Mouse (Mus musculus) embryonic facial prominence, embryonic 15.5 days (tissue): ENCODE measurements around the gene Wasf2. TPM values are rescaled to one million over a fixed set of nuclear protein-coding genes. Genes with fewer than 3 reads are reported as not detected.

Experiments
- ATAC-seq: fragments of 200-750 bp; cut with Nextera tagmentation; 2 replicates; pipeline ENCODE4 v1.8.0; 2017; ENCODE audit warnings: low read depth, moderate TSS enrichment; ENCODE audit not compliant: insufficient number of reproducible peaks, low FRiP score, low TSS enrichment
- H3K27ac ChIP-seq: fragments of 300-500 bp; sonication (generic); replicated peaks from 2 replicates; pipeline ENCODE4 v1.5.1; 2015; ENCODE audit warnings: mild to moderate bottlenecking, inconsistent platforms
- H3K27me3 ChIP-seq: fragments of 300-500 bp; sonication (generic); 2 replicates; pipeline ENCODE4 v1.6.1; 2015; ENCODE audit warnings: inconsistent platforms
- H3K36me3 ChIP-seq: fragments of 300-500 bp; sonication (generic); 2 replicates; pipeline ENCODE4 v1.6.1; 2015; ENCODE audit warnings: mild to moderate bottlenecking, inconsistent platforms
- H3K4me1 ChIP-seq: fragments of 300-500 bp; sonication (generic); 2 replicates; pipeline ENCODE4 v1.6.1; 2015; ENCODE audit warnings: inconsistent platforms
- H3K4me2 ChIP-seq: fragments of 300-500 bp; sonication (generic); replicated peaks from 2 replicates; pipeline ENCODE4 v1.6.1; 2015; ENCODE audit warnings: mild to moderate bottlenecking, inconsistent platforms
- H3K4me3 ChIP-seq: fragments of 300-500 bp; sonication (generic); replicated peaks from 2 replicates; pipeline ENCODE4 v1.5.1; 2015; ENCODE audit warnings: mild to moderate bottlenecking, inconsistent platforms
- H3K9ac ChIP-seq: fragments of 300-500 bp; sonication (generic); 2 replicates; pipeline ENCODE4 v1.6.1; 2015; ENCODE audit warnings: inconsistent platforms
- H3K9me3 ChIP-seq: fragments of 300-500 bp; sonication (generic); replicated peaks from 2 replicates; pipeline ENCODE4 v1.6.1; 2016; ENCODE audit warnings: inconsistent platforms
- WGBS: fragments of 180-500 bp; shearing (Covaris S2); methylation state at CpG from one replicate; pipeline ENCODE4 v1.1.7; 2015; 5-methylcytosine and 5-hydroxymethylcytosine counted together
- polyA plus RNA-seq: library from polyadenylated mRNA; unstranded; fragments of >200 nt; fragmentation: Nextera tagmentation; extraction: Ambion mirVana; gene quantifications from 2 replicates; pipeline ENCODE4 v1.2.1, GENCODE M21; 2015

The Wasf2 gene
- polyA plus RNA-seq, 1 experiment from 2014 or later, result 116 TPM

DNA sequence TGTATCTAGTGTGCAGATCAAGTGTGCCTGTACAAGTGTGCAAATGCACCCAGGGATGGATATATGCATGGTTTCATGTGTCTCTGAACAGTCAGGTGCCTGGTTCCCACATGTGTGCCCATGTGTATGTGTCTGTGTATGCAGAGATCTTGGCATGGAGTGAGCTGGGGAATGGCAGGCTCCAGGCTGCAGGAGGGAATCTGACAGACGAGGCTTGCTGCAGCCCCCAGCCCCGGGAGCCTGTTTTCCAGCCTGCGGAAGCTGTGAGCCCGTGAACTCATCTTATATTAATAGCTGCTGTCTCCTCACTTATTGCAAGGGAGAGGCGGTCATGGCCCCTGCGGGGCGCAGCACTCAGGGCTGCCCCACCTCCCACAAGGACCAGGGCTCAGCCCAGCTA, 74.1 kb downstream of the Wasf2 start:
- H3K4me2 ChIP-seq, result no peak overlapping the region
- H3K4me3 ChIP-seq, result no peak overlapping the region
- no peaks in the 10 kb centered on the region for H3K36me3 ChIP-seq
- H3K27me3 ChIP-seq, result no peaks in the 10 kb centered on the region
- peaks cover 36% of the 10 kb centered on the region for H3K4me1 ChIP-seq
- no peak for ATAC-seq
- peak overlapping the region; percentile 63; the same call in 1 of the 2 replicates for H3K27ac ChIP-seq
- H3K9me3 ChIP-seq, result no peaks in the 10 kb centered on the region
- H3K9ac ChIP-seq, result no peak overlapping the region
- WGBS, result 28% methylated on average over 7 of the region's 7 CpGs

DNA sequence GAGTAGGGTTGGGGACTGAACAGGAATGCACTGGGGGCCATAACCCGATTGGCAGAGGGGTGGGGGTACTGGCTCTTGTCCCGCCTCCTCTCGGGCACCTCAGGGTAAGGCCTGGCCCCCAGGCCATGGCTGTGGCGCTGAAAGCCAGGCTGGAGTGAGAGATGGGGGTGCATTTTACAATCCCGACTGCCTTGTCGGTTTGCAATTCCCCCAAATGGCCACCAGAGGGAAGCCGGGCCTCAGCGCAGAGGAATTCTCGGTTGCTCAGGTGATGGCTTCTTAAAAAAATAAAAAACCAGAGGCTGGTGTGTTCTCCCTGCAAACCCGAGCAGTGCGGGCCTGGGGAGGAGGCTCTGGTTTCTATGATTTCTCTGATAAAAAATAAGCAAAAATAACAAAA, 79.1 kb downstream of the Wasf2 start:
- 4% methylated on average over 11 of the region's 11 CpGs for WGBS
- H3K36me3 ChIP-seq, result no peaks in the 10 kb centered on the region
- H3K27me3 ChIP-seq, result peaks cover 34% of the 10 kb centered on the region
- no peak overlapping the region for H3K4me3 ChIP-seq
- H3K9me3 ChIP-seq, result no peaks in the 10 kb centered on the region
- peaks cover 33% of the 10 kb centered on the region for H3K4me1 ChIP-seq
- H3K4me2 ChIP-seq, result no peak overlapping the region
- no peak overlapping the region for H3K27ac ChIP-seq
- H3K9ac ChIP-seq, result no peak overlapping the region
- no peak for ATAC-seq

GRCm38 (mm10) chr4:133210023-133210787, 79.9 kb downstream of the Wasf2 start:
- Histone ChIP-seq H3K4me3 (no peak overlapping the region), H3K4me2 (no peak overlapping the region), H3K9me3 (no peaks in the 10 kb centered on the region), H3K9ac (no peak overlapping the region), H3K27me3 (peaks cover 35% of the 10 kb centered on the region), H3K4me1 (peaks cover 26% of the 10 kb centered on the region), H3K27ac (no peak overlapping the region), H3K36me3 (no peaks in the 10 kb centered on the region)
- ATAC-seq, result no peak
- 90% methylated on average over 24 of the region's 24 CpGs for WGBS

DNA sequence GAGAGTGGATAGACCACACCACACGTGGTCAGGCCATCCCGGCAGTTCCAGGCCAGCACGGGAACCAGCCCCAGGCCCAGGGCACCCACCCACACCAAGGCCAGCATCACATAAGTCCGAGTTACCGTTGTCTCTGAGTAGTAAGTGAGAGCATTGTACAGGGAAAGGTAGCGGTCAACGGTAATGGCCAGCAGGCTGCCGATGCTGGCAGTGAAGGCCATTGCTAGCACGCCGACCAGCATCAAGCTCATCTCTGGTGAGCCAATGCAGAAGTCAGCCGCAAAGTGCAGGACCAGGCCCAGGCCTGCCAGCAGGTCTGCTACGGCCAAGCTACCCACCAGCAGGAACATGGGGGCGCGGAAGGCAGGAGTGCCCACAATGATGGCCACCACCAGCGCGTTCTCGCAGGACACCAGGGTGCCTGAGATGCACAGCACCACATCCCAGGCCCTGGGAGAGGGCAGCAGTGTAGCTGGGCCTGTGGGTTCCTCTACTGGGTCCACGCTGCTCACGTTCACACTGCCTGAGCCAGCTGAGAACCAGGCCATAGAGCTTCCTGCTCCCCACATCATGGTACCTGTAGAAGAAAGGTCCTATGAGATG, 80.6 kb downstream of the Wasf2 start:
- Histone ChIP-seq H3K9ac (no peak overlapping the region), H3K27ac (no peak overlapping the region), H3K27me3 (peaks cover 35% of the 10 kb centered on the region), H3K36me3 (no peaks in the 10 kb centered on the region), H3K9me3 (no peaks in the 10 kb centered on the region), H3K4me3 (no peak overlapping the region; the same call in 1 of the 2 replicates), H3K4me2 (no peak overlapping the region), H3K4me1 (peaks cover 26% of the 10 kb centered on the region)
- 96% methylated on average over 19 of the region's 19 CpGs for WGBS
- ATAC-seq, result no peak

GRCm38 (mm10) chr4:133211751-133212561, 81.7 kb downstream of the Wasf2 start, which contains the start of the genes Cd164l2 and Gpr3:
Gene Cd164l2, plus strand, starts transcription at chr4:133212131.
Gene Gpr3, minus strand, starts transcription at chr4:133212536.
- peaks cover 26% of the 10 kb centered on the region for H3K4me1 ChIP-seq
- H3K9me3 ChIP-seq, result no peaks in the 10 kb centered on the region
- peak within 1 kb of the TSS; percentile 35 for H3K9ac ChIP-seq
- WGBS, result 2% methylated on average over 52 of the region's 52 CpGs
- peak within 1 kb of the TSS; percentile 61 for H3K4me3 ChIP-seq
- peak within 1 kb of the TSS; percentile 99 for H3K4me2 ChIP-seq
- no peak for ATAC-seq
- H3K27ac ChIP-seq, result no peak within 1 kb of the TSS
- no peaks in the 10 kb centered on the region for H3K36me3 ChIP-seq
- peaks cover 35% of the 10 kb centered on the region for H3K27me3 ChIP-seq

- Histone ChIP-seq H3K27me3 (peaks cover 35% of the 10 kb centered on the region), H3K4me2 (peak overlapping the region; percentile 99), H3K9me3 (no peaks in the 10 kb centered on the region), H3K4me1 (peaks cover 30% of the 10 kb centered on the region), H3K27ac (no peak overlapping the region), H3K4me3 (peak overlapping the region; percentile 61), H3K9ac (peak overlapping the region; percentile 35), H3K36me3 (no peaks in the 10 kb centered on the region)
- ATAC-seq, result peak; percentile 78
- 2% methylated on average over 44 of the region's 44 CpGs for WGBS
Measured at GRCm38 (mm10) chr4:133212562-133213267, 82.4 kb downstream of the Wasf2 start.

- ATAC-seq, result no peak
- H3K9ac ChIP-seq, result no peak overlapping the region
- H3K27ac ChIP-seq, result no peak overlapping the region
- peak overlapping the region; percentile 99 for H3K4me2 ChIP-seq
- H3K4me3 ChIP-seq, result peak overlapping the region; percentile 61; the same call in 1 of the 2 replicates
- peaks cover 35% of the 10 kb centered on the region for H3K27me3 ChIP-seq
- no peaks in the 10 kb centered on the region for H3K9me3 ChIP-seq
- peaks cover 32% of the 10 kb centered on the region for H3K4me1 ChIP-seq
- WGBS, result 2% methylated on average over 9 of the region's 9 CpGs
- H3K36me3 ChIP-seq, result no peaks in the 10 kb centered on the region
Measured at GRCm38 (mm10) chr4:133213268-133213590, 82.9 kb downstream of the Wasf2 start.

- 16% methylated on average over 10 of the region's 10 CpGs for WGBS
- peak overlapping the region; percentile 99 for H3K4me2 ChIP-seq
- no peak overlapping the region for H3K4me3 ChIP-seq
- no peak for ATAC-seq
- H3K27ac ChIP-seq, result no peak overlapping the region
- H3K9me3 ChIP-seq, result no peaks in the 10 kb centered on the region
- no peak overlapping the region for H3K9ac ChIP-seq
- H3K27me3 ChIP-seq, result peaks cover 35% of the 10 kb centered on the region
- H3K4me1 ChIP-seq, result peaks cover 32% of the 10 kb centered on the region
- H3K36me3 ChIP-seq, result no peaks in the 10 kb centered on the region
Measured at GRCm38 (mm10) chr4:133213661-133214060, 83.4 kb downstream of the Wasf2 start.

DNA sequence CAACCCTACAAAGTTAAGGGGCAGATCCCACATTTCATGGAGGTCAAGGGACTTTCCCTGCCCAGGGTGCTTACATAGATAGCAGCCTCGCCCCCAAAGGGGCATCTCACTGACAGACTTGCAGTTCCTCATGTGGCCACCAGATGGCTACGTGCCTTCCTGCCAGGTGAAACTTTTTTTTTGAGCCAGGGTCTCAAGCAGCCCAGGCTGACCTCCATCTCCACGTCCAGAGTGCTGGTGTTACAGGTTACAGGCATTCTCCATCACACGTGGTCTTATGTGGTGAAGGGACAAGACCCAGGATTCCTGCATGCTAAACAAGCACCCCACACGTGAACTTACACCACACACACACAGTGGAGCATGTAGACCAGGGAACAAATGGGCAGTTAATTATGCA, 87.3 kb downstream of the Wasf2 start:
- H3K27ac ChIP-seq, result no peak overlapping the region
- WGBS, result 3% methylated on average over 5 of the region's 5 CpGs
- H3K9ac ChIP-seq, result no peak overlapping the region

DNA sequence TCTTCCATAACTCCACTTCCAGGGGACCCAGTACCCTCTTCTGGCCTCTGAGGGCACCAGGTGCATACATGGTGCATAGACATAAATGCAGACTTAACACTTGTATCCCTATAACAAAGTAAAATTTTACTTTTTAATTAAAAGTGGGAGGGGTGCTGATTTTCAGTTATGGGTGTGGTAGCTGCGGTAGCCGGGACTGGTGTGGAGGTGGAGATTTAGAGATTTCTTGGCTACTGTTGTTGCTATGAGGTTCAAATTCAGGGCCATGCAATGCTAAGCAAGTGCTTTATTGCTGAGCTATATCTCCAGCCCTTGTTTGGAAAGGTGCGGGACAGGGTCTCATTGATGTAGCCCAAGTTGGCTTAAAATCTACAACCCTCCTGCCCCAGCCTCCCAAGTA, 88.4 kb downstream of the Wasf2 start:
- Histone ChIP-seq H3K9ac (no peak overlapping the region), H3K4me3 (no peak overlapping the region), H3K27me3 (peaks cover 23% of the 10 kb centered on the region), H3K9me3 (no peaks in the 10 kb centered on the region), H3K36me3 (no peaks in the 10 kb centered on the region), H3K27ac (no peak overlapping the region), H3K4me2 (no peak overlapping the region), H3K4me1 (peaks cover 24% of the 10 kb centered on the region)
- WGBS, result 78% methylated on average over 3 of the region's 3 CpGs
- ATAC-seq, result no peak

More for the DNA sequence above, 87.3 kb downstream of the Wasf2 start:
- no peak for ATAC-seq
- H3K36me3 ChIP-seq, result no peaks in the 10 kb centered on the region
- H3K4me1 ChIP-seq, result peaks cover 29% of the 10 kb centered on the region
- peaks cover 32% of the 10 kb centered on the region for H3K27me3 ChIP-seq
- H3K9me3 ChIP-seq, result no peaks in the 10 kb centered on the region
- H3K4me3 ChIP-seq, result no peak overlapping the region
- H3K4me2 ChIP-seq, result no peak overlapping the region
